Mouse (Mus musculus): ENCODE results near the gene Me3.
A peak's percentile ranks its signal among the peaks of the same experiment; 100 is the strongest.

Me3 gene

DNA sequence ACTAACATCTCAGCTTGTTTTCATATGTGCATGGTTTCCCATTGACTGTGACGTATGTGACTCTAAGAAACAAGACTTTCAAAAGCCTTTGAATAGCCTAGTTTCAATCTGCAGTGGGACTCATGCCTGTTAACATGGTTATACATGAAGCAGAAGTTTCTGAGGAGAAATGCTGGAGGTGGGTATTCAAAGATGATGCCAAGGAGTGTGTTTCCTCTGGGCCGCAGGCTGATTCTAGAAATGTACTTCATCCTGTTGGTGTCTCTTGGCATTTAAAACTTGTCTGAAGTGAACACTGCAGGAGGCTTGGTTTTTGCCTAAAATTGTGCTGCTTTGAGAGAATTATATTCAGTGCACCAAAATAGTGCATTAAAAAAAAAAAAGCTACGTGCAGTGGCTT lies 34.2 kb downstream of the Me3 start:
- no peak for DNase-seq (ENCODE audit: low spot score)

DNA sequence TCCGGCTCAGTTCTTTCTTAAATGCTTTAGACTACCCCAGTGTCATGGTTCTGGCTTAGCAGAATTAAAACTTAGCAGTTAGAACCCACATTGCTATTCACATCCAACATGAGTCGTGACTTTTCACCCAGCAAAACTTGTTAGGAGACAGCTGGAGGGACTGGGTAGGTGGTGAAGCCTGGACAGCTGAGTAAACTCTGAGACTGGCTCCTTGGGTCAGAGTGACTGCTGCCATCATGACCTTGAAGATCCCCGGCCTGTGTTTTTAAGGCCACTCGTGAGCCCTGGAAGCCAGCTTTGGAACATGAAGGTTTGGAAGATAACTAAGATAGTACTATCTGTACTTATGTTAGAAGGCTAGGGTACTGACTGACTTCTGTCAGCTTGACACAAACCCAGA lies 35.4 kb downstream of the Me3 start:
- no peak for DNase-seq (ENCODE audit: low spot score)

DNA sequence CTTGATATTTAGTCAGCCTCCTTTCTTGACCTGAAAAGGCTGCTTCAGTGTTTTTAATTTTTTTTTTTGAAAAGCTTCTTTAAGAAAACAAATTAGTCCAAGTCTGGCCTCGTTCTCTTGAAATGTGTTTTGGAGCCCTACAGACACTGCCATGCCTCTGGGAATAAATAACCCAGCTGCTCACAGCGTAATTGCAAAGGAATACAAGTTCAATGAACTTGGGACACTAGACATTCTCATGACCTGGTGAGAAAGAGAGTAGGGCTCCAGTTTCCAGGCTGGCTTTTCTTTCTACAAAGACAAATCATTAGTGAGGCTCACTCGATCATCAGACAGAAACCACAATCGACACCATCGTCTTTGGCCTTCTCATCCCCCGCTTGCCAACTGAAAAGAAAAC lies 37.3 kb downstream of the Me3 start:
- DNase-seq (ENCODE audit: low spot score): no peak

DNA sequence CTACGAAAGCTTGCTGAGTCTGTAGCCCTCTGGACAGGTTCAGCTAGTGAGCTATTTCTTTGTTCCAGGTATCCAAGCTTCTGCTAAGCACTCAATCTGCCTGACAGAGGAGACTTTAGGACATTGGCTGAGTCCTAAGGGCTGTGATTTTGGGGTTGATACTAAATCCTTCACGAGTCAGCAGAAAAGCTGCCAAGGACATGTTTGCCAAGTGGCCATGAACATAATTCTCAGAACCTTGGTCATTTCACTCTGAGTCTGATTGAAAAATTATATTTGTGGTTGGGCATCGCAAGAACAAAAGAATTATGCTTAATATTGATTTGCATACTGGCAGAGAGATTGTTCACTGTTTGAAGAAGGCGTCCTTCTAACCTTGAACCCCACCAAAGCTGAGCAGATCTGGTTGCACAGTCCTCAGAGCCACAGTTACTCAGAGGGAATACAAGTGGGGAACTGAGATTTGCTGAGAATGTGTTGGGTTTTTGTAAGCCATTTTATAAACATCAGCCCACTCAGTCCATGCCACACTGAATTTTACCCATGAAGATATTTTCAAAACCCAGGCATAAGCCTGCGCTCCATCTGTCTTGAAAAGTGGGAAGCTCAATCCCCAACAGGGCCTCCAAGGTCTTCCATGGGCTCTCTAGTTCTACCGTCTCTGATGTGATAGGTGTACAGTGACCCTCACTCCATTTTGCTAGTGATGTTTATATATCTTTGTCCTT lies 39.1 kb downstream of the Me3 start:
- no peak for DNase-seq (ENCODE audit: low spot score)

DNA sequence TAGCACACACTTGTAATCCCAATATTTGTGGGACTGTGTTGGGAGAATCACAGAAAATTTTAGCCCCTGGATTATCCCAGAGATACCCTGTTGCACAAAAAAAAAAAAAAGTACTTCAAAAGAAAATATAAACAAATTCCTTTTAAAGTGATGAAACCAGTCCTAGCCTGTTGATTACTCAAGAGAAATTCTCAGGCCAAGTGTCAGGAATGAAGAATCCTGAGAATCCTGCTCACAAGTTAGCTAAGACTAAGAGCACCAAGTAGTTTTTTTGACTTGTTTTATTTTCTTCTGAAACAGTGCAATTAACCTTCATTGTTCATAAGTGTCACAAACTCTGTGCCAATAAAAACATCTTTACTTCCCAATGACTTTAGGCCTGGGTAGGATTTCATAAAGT lies 44.0 kb downstream of the Me3 start:
- DNase-seq (ENCODE audit: low spot score): no peak

DNA sequence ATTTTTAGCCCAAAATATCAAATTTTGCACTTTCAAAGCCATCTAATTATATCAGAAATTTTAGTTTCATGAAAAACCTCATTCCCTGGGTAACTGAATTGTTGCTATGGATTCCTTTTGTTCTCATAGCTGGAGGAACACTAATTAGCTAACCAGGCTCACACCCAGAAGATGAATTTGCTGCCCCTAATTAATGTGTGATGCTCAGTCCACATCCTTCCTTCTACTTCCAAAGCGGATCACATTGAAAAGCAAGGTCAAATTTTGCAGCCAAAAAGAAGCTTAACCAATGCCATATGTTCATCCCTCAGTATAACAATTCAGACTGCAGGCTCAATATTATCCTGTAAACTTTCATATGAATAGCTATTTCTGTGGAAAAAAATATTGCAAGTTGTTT lies 45.7 kb downstream of the Me3 start:
- no peak for DNase-seq (ENCODE audit: low spot score)

DNA sequence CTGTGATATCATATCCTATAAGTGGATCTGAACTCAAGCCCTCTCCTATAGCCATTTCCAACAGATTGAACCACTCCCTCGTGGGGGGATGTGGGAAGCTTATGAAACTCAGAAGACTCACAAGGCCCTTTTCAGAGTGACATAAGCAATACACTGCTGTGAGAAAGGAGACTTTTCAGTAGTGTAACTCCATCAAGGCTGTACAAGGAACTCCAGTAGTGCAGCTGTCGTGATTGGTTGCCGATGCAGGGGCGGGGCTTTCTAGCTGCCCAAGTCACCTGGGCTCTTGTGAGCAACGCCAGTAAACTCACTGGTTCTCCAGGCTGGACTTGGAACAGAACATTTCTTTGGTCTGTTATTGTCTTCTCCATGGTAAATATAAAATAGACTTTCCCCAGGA lies 46.5 kb downstream of the Me3 start:
- DNase-seq (ENCODE audit: low spot score): no peak

DNA sequence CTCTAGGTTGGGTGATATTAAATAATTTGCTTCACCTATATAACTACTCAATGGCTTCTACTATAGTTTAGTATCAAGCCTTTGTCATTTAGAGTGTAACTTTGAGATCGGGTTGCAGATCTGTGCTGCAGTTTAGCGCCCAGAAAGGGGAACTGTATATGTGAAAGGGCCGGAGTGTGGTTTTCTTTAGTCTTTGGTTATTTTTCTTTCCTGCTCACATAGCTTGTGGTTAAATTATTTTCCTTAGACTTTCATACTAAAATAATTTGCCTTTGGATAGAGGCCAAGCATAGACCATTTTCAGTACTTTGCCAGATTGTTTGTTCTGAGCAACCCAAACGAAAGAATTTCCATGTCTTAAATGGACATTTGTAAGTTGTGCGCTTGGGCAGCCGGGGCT lies 46.9 kb downstream of the Me3 start:
- no peak for DNase-seq (ENCODE audit: low spot score)

DNA sequence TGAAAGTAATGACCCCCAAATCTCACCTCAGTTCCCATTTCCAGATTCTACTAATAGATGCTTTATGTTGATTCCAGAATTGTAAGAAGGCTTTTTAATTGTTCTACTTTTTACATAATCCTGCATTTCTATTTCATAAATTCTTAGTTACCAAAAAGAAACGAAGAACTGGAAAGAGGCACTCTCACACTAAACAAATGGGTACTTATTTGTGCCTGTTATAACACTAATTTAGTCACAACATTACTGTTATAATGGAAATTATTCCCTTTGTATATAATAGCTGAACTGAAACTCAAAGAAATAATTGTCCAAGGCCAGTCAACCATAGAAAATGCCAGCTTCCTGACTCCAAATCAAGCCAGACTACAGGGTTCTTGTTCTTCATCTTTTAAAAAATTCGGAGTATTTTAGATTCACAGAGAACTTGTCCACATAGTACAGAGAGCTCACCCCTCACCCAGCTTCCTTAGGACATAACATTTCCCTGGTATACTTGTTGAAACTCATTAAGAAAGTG lies 47.5 kb downstream of the Me3 start:
- DNase-seq (ENCODE audit: low spot score): no peak

DNA sequence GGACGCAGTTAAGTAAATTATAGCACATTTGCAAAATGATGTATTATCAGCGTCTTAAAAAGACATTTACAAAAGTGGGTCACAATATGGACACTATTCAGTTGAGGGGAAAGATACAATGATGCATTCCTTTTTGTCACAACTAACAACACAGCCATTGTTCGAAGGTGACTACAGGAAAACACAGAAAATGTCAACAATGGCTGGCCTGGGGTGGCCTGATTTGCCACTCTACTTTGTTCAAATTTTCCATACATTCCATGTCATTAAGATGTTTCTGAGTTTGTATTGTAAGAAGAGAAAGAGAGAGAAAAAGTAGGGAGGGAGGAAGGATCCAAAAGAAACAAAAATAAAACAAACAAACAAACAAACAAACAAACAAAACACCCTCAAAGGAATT lies 48.7 kb downstream of the Me3 start:
- DNase-seq (ENCODE audit: low spot score): no peak

DNA sequence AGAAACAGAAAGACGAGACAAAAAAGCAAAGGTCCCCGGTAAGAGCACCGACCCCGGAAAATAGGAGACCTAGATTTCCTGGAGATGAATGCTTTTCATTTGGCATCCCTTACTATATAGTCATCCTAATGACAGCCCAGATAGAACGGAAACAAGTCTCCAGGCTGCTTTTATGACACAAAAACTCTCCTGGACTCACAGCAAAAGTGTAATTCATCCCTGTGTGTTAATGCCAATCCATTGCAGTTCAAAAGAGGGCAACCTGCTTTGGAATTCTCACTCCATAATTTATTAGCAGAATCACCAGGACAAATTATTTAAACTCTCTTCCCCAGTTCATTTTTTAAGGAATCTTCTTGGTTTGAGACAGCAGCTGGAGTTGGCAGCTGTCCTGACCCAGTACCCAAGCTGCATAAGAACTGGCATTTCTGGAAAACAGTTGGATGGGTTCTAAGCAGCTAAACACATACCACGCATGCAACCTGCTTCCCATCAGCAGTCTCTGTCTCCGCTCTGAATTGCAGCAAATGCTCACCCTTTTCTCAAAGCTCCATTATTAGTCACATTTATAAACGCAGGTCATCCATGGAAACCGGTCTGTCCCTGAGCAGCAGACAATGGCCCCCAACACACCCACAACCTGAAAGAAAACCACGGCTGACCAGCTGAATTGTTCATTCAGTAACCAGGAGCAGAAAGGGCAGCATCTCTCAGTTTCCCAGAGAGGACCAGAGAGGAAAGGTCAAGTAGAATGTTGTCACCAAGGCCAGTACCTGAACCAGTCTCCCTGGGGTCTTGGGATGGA lies 49.7 kb downstream of the Me3 start:
- no peak for DNase-seq (ENCODE audit: low spot score)

DNA sequence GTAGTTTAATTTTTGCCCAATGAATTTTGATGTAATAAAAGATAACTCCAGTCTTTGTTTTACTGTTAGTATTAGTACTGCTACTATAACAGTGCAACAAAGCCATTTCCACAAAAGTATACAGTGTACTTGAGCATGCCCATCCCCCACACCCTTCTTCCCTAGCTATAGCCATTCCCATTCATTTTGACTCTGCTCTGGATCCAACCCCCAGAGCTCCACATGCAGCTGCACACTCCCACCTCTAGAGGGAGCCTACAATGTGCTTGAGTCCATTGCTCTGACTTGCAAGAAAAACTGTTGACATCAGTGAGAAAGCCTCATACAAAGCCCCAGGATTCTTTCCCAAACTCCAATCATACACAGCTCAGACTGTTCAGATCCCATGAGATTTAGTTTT lies 66.0 kb downstream of the Me3 start:
- peak; percentile 70 for DNase-seq (ENCODE audit: low spot score)

DNA sequence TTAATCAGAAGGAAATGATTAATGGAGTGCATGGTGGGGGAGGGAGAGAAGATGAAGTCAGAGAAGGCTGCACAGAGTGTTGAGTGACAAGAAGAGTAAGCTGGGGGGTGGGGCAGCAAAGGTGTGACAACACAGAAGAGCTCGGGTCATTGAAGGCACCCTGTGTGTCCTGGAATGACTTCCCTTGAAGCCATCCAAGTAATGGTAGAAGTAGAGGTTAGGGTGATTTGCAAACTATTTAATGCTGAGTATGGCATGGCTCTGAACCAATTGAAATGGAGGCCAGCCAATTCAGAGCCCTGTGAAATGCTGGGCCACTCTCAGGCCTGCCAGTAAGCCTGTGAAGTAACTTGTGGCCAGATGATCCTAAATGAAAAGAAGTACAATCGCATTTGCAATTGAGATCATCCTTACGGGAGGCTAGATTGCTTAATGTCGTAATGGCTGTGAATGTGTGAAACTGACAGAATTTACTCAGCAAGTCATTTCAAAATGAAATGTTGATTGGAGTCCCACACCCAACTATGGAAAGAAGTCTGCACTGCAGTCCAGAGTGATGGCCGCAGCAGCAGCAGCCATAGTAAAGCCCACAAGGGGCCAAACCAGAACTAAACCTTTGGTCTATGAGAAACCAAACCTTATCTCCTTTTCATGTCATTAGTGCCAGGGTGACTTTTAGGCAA lies 67.6 kb downstream of the Me3 start:
- peak; percentile 18 for DNase-seq (ENCODE audit: low spot score)

DNA sequence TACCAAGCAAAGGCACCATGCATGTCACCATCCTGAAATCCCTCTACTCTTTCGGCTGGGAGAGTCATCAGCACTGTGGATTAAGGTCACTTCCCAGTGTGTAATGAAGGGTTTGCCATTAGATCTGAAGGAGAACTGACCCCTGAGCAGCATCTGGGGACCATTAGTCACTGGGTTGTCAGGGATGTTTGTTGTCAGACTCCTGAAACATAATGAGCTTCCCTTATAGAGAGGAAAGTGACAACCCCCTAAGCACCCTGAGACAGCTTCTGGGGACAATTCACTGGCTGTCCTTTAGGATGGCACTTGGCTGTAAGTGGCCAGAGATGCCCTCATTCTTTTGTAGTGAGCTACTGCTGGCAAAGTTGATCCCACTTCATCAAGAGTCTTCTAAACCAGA lies 68.3 kb downstream of the Me3 start:
- peak; percentile 69 for DNase-seq (ENCODE audit: low spot score)

DNA sequence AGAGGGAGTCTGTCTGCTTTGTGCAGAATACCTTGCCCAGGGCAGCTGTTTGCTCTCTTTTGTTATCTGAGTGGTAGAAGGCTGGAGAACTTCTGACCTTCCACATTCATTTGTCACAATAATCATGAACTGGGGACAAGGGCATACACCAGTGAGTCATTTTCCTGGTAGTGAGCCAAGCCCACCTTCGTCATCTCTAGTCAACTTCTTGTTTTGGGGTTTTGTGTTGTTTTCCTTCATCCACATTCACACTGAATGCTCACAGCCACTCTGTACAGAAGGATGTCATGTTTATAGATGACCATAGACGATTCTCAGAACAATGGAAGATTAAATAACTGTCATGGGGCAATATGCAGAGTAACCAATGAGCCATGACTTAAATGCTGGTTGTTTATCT lies 78.6 kb downstream of the Me3 start:
- no peak for DNase-seq (ENCODE audit: low spot score)

DNA sequence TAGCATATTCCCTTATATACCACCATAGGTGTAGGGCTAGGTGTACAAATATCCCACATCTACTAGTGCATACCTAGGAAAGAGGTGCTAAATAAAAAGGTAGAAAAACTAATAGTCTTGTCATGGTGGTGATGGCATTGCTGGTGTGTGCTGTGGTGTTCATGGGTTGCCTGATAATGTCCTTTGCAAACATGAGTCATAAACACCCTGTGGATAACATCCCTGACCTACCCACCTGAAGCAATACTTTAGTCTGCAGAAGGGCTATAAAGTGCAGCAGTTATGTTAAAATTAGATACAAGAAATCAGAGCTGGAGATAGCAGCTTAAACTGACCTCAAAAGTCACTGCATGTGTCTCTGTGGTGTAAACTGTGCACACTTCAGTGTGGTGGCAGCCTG lies 80.9 kb downstream of the Me3 start:
- DNase-seq (ENCODE audit: low spot score): no peak

DNA sequence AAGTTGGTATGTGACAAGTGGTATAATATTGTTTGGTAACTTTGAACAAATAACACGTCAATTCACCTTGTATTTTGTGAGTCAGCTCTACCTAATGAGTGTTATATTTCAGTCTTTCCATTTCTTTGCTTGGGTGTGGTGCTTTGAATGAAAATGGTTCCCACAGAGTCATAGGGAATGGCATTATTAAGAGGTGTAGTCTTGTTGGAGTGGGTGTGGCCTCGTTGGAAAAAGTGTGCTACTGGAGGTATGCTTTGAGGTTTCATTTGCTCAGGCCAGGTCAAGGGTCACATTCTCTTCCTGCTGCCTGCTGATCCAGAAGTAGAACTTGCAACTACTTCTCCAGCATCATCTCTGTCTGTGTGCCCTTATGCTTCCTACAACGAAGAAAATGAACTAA lies 84.0 kb downstream of the Me3 start:
- no peak for DNase-seq (ENCODE audit: low spot score)

DNA sequence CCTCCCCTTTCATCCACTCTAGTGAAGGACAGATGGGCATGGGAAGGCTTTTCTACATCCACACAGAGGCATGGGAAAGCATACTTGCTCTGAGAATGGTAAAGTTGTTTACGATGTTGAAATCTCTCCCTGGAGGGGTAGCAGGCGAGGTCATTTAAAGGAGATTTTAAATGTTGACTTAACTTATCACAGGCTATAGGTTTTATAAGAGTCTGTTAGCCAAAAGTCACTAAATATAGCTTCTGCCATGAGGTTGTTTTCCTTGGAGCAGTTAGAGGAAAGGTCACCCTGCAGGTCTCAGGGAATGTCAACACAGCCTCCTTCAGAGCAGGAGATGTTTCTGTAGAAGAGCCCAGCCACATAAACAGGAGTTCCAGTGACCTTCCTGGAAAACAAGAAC lies 85.3 kb downstream of the Me3 start:
- peak; percentile 23 for DNase-seq (ENCODE audit: low spot score)

DNA sequence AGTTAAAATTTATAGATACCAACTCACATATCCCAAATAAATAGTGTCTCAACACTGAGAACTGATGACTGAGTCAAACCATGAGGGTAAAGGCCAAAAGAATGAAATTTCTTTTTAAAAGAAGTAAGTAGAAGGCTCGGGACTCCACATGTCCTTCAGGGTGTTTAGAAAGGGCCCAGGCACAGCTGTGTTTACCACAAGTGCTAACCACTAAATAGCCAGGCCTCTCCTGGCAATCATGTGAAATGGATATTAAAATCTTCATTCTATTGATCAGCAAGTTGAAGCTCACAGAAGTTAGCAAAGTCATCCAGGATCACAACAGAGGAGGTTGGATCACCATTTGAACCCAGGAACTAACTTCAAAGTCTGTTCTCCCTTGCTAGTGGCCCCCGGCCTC lies 86.1 kb downstream of the Me3 start:
- no peak for DNase-seq (ENCODE audit: low spot score)

DNA sequence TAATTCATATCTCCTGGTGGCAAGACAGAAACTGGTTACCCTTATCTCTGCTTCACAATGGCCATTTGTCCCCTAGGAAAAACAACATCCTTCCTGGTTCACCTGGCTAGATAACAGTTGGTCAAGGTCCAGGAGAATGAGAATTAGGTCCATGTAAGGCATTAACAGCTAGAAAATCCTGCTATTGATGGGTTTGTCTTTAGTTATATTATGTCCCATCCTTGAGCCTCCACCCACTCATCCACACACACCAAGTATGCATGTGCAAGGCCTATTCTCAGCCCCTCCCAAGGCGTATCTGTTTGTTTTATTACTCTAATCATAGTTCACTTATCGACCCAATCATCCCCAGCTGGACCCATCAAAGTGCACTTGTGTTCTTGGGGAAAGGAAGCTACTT lies 88.1 kb downstream of the Me3 start:
- DNase-seq (ENCODE audit: low spot score): no peak

DNA sequence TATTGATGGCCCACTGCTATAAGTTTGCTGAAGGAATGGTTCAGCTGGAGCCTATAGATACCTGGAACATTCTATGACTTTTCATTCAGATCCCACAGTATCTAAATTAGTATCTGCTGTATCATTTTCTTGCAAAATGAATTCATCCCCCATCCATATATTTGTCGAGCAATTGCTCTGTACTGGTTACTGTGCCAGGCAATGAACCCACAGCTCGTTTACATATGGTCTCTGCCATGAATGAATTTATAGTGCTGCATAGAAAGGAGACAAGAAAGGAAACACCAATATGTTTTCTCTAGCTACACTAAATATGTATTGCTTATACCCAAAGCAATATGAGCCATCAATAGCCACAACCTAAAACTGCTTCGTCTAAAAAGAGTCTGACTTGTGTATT lies 94.5 kb downstream of the Me3 start:
- no peak for DNase-seq (ENCODE audit: low spot score)

DNA sequence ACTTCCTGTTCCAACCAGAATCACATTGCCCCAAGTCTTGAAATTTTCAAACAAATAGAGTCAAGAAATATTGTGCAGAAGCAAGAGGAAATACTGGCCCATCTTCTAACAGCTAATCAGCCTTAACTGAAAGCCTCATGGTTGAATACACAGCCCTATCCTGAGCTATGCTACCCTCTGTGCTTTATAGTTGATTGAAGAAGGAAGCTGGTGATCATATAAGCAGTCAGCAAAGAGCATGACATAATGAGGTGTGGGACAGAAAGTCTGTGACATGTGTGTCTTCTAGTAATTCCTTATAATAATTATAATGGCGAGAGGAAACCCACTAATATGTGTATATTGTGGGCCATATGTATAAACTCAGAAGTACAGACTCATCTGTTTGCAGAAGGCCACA lies 95.4 kb downstream of the Me3 start:
- DNase-seq (ENCODE audit: low spot score): no peak

DNA sequence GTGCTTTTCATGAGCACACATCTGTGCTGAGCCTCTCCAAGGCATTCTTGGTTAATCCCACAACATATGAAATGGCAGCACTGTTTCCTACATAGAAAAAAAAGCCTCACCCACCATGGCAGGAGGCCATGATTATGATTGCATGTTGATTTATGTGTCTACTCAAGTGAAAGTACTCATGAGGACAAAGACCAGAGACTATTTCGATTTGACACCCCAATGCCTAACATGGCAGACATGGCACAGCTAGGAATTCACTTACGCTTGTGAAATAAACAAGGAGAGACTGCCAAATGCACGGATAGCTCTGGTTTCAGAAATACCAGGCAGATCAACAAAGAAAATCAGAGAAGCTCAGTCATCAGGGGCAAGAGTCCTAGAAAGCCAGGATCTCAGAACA lies 96.2 kb downstream of the Me3 start:
- no peak for DNase-seq (ENCODE audit: low spot score)

Measured in embryo, embryonic 10.5 days (tissue).